Mouse (Mus musculus) MEL (cell line): ENCODE results near the gene Rps6kc1. TPM values are rescaled to one million over a fixed set of nuclear protein-coding genes. Genes with fewer than 3 reads are reported as not detected.

Experiments used
- DNase-seq: peaks from one replicate; pipeline ENCODE4 v3.0.0; 2011; ENCODE audit warnings: low read depth, low spot score
- H3K27ac ChIP-seq: 2 replicates; pipeline ENCODE4 v1.5.1; 2012; ENCODE audit warnings: low read depth, mild to moderate bottlenecking, control low read depth, low read length, moderate library complexity; ENCODE audit not compliant: control insufficient read depth
- H3K27me3 ChIP-seq, 2 experiments: fragments of 150-350 bp in 1 of 2; sonication (generic) in 1 of 2; 2 replicates each; pipeline ENCODE4 v1.6.1; 2012; ENCODE audit warnings: low read length in 2 of 2, mild to moderate bottlenecking in 2 of 2, improper control_type of control experiment in 1 of 2, moderate library complexity in 1 of 2; ENCODE audit not compliant: insufficient read depth in 2 of 2, control insufficient read depth in 1 of 2
- H3K36me3 ChIP-seq, 2 experiments: 2 replicates each; pipeline ENCODE4 v1.6.1; 2012 to 2014; ENCODE audit warnings: low read length in 2 of 2, improper control_type of control experiment in 1 of 2, inconsistent platforms in 1 of 2, mild to moderate bottlenecking in 1 of 2; ENCODE audit not compliant: insufficient read depth in 2 of 2, control insufficient read depth in 1 of 2
- H3K4me1 ChIP-seq, 2 experiments: fragments of 150-350 bp in 1 of 2; sonication (generic) in 1 of 2; 2 replicates each; pipeline ENCODE4 v1.6.1; 2012; ENCODE audit warnings: low read length in 2 of 2, improper control_type of control experiment in 1 of 2, mild to moderate bottlenecking in 1 of 2; ENCODE audit not compliant: insufficient read depth in 2 of 2, control insufficient read depth in 1 of 2
- H3K4me3 ChIP-seq, 2 experiments: fragments of 150-350 bp in 1 of 2; sonication (generic) in 1 of 2; 2 replicates each; pipeline ENCODE4 v1.5.1; 2012; ENCODE audit warnings: low read depth in 2 of 2, low read length in 2 of 2, mild to moderate bottlenecking in 2 of 2, moderate library complexity in 2 of 2, control low read depth in 1 of 2, improper control_type of control experiment in 1 of 2; ENCODE audit not compliant: control insufficient read depth in 1 of 2, insufficient read depth in 1 of 2
- H3K79me2 ChIP-seq: 2 replicates; pipeline ENCODE4 v1.6.1; 2012; ENCODE audit warnings: mild to moderate bottlenecking, low read length, moderate library complexity; ENCODE audit not compliant: control insufficient read depth, poor library complexity, insufficient read depth
- H3K9ac ChIP-seq: 2 replicates; pipeline ENCODE4 v1.6.1; 2012; ENCODE audit warnings: low read depth, mild to moderate bottlenecking, control low read depth, low read length, moderate library complexity; ENCODE audit not compliant: control insufficient read depth, poor library complexity, severe bottlenecking
- H3K9me3 ChIP-seq: fragments of 150-350 bp; sonication (generic); replicated peaks from 2 replicates; pipeline ENCODE4 v1.6.1; 2012; ENCODE audit warnings: mild to moderate bottlenecking, low read length, improper control_type of control experiment, moderate library complexity; ENCODE audit not compliant: insufficient read depth
- CHD1 ChIP-seq: IDR thresholded peaks from 2 replicates; pipeline ENCODE4 v1.6.1; 2012; ENCODE audit warnings: low read depth, mild to moderate bottlenecking, inconsistent platforms, low read length, improper control_type of control experiment
- CTCF ChIP-seq, 3 experiments: IDR thresholded peaks in 2 of 3; conservative IDR thresholded peaks in 1 of 3; 2 replicates each; pipeline ENCODE4 v1.5.1; 2011 to 2012; ENCODE audit warnings: low read length in 3 of 3, low read depth in 2 of 3, mild to moderate bottlenecking in 2 of 3, improper control_type of control experiment in 1 of 3, inconsistent platforms in 1 of 3, mixed read lengths in 1 of 3, moderate library complexity in 1 of 3; ENCODE audit not compliant: control insufficient read depth in 1 of 3, insufficient read depth in 1 of 3, poor library complexity in 1 of 3, severe bottlenecking in 1 of 3
- E2F4 ChIP-seq: IDR thresholded peaks from 2 replicates; pipeline ENCODE4 v1.6.1; 2011; ENCODE audit warnings: low read depth, low read length, improper control_type of control experiment, borderline replicate concordance
- ELF1 ChIP-seq: IDR thresholded peaks from 2 replicates; pipeline ENCODE4 v1.6.1; 2014; ENCODE audit warnings: low read depth, mild to moderate bottlenecking, inconsistent platforms, low read length, improper control_type of control experiment, moderate library complexity
- EP300 ChIP-seq, 2 experiments: IDR thresholded peaks; 2 replicates each; pipeline ENCODE4 v1.6.1; 2011; ENCODE audit warnings: improper control_type of control experiment in 2 of 2, low read length in 2 of 2, low read depth in 1 of 2, mild to moderate bottlenecking in 1 of 2
- ETS1 ChIP-seq: IDR thresholded peaks from 2 replicates; pipeline ENCODE4 v1.6.1; 2012; ENCODE audit warnings: low read depth, mild to moderate bottlenecking, inconsistent platforms, low read length, improper control_type of control experiment, moderate library complexity
- GABPA ChIP-seq: IDR thresholded peaks from 2 replicates; pipeline ENCODE4 v1.6.1; 2012; ENCODE audit warnings: low read depth, mild to moderate bottlenecking, inconsistent platforms, low read length, improper control_type of control experiment, moderate library complexity
- HCFC1 ChIP-seq: IDR thresholded peaks from 2 replicates; pipeline ENCODE4 v1.6.1; 2012; ENCODE audit warnings: low read depth, mild to moderate bottlenecking, inconsistent platforms, low read length, improper control_type of control experiment, moderate library complexity
- KAT2A ChIP-seq: conservative IDR thresholded peaks from 2 replicates; pipeline ENCODE4 v1.6.1; 2012; ENCODE audit warnings: low read depth, low read length, improper control_type of control experiment, inconsistent platforms
- MAFK ChIP-seq: IDR thresholded peaks from 2 replicates; pipeline ENCODE4 v1.6.1; 2011; ENCODE audit warnings: low read depth, mild to moderate bottlenecking, low read length, improper control_type of control experiment, borderline replicate concordance
- MAX ChIP-seq: IDR thresholded peaks from 2 replicates; pipeline ENCODE4 v1.6.1; 2011; ENCODE audit warnings: low read length, improper control_type of control experiment
- MAZ ChIP-seq: IDR thresholded peaks from 2 replicates; pipeline ENCODE4 v1.6.1; 2012; ENCODE audit warnings: low read depth, mild to moderate bottlenecking, inconsistent platforms, low read length, improper control_type of control experiment
- MXI1 ChIP-seq: IDR thresholded peaks from 2 replicates; pipeline ENCODE4 v1.6.1; 2011; ENCODE audit warnings: mild to moderate bottlenecking, low read depth, low read length, improper control_type of control experiment
- MYC ChIP-seq: IDR thresholded peaks from 2 replicates; pipeline ENCODE4 v1.6.1; 2011; ENCODE audit warnings: low read depth, mild to moderate bottlenecking, low read length, improper control_type of control experiment, moderate library complexity
- NELFE ChIP-seq: IDR thresholded peaks from 2 replicates; pipeline ENCODE4 v1.6.1; 2011; ENCODE audit warnings: low read depth, low read length, improper control_type of control experiment
- NRF1 ChIP-seq: IDR thresholded peaks from 2 replicates; pipeline ENCODE4 v1.6.1; 2014; ENCODE audit warnings: low read depth, mild to moderate bottlenecking, inconsistent platforms, low read length, improper control_type of control experiment, moderate library complexity; ENCODE audit not compliant: poor library complexity, insufficient read depth, severe bottlenecking
- POLR2A ChIP-seq, 2 experiments: IDR thresholded peaks; 2 replicates each; pipeline ENCODE4 v1.6.1; 2011 to 2012; ENCODE audit warnings: low read length in 2 of 2, mild to moderate bottlenecking in 2 of 2, control low read depth in 1 of 2, improper control_type of control experiment in 1 of 2, low read depth in 1 of 2, moderate library complexity in 1 of 2; ENCODE audit not compliant: control insufficient read depth in 1 of 2, insufficient read depth in 1 of 2, poor library complexity in 1 of 2
- POLR2AphosphoS2 ChIP-seq: IDR thresholded peaks from 2 replicates; pipeline ENCODE4 v1.6.1; 2011; ENCODE audit warnings: low read length, improper control_type of control experiment
- RAD21 ChIP-seq: IDR thresholded peaks from 2 replicates; pipeline ENCODE4 v1.6.1; 2011; ENCODE audit warnings: mild to moderate bottlenecking, low read depth, low read length, improper control_type of control experiment
- RCOR1 ChIP-seq: IDR thresholded peaks from 2 replicates; pipeline ENCODE4 v1.6.1; 2012; ENCODE audit warnings: low read depth, mild to moderate bottlenecking, inconsistent platforms, low read length, improper control_type of control experiment
- SIN3A ChIP-seq: IDR thresholded peaks from 2 replicates; pipeline ENCODE4 v1.6.1; 2012; ENCODE audit warnings: low read length, improper control_type of control experiment, inconsistent platforms
- TBP ChIP-seq: IDR thresholded peaks from 2 replicates; pipeline ENCODE4 v1.8.0; 2011; ENCODE audit warnings: low read depth, low read length, improper control_type of control experiment
- TCF12 ChIP-seq: IDR thresholded peaks from 2 replicates; pipeline ENCODE4 v1.6.1; 2014; ENCODE audit warnings: low read depth, mild to moderate bottlenecking, inconsistent platforms, low read length, improper control_type of control experiment, moderate library complexity
- USF2 ChIP-seq, 2 experiments: IDR thresholded peaks; 2 replicates each; pipeline ENCODE4 v1.6.1; 2011 to 2012; ENCODE audit warnings: improper control_type of control experiment in 2 of 2, low read length in 2 of 2, borderline replicate concordance in 1 of 2, inconsistent platforms in 1 of 2, low read depth in 1 of 2, mild to moderate bottlenecking in 1 of 2; ENCODE audit not compliant: insufficient read depth in 1 of 2
- ZC3H11A ChIP-seq: IDR thresholded peaks from 2 replicates; pipeline ENCODE4 v1.6.1; 2012; ENCODE audit warnings: low read depth, mild to moderate bottlenecking, inconsistent platforms, low read length, improper control_type of control experiment
- ZMIZ1 ChIP-seq: IDR thresholded peaks from 2 replicates; pipeline ENCODE4 v1.6.1; 2012; ENCODE audit warnings: low read depth, mild to moderate bottlenecking, inconsistent platforms, low read length, improper control_type of control experiment, moderate library complexity
- ZNF384 ChIP-seq: IDR thresholded peaks from 2 replicates; pipeline ENCODE4 v1.6.1; 2012; ENCODE audit warnings: low read depth, mild to moderate bottlenecking, inconsistent platforms, low read length, improper control_type of control experiment
- polyA plus RNA-seq, 2 experiments: library from polyadenylated mRNA; stranded (reverse) in 1 of 2; unstranded in 1 of 2; fragments of >175 nt in 1 of 2; fragments of >200 nt in 1 of 2; gene quantifications; 2 replicates each; pipeline versions ENCODE4 v1.2.1 to v1.2.4; 2012; ENCODE audit warnings: low replicate concordance in 2 of 2, low read depth in 1 of 2; ENCODE audit not compliant: insufficient read length in 2 of 2, insufficient read depth in 1 of 2, missing spikeins in 1 of 2
- total RNA-seq: library from RNA; depleted of rRNA; stranded (reverse); fragments of 300-350 nt; gene quantifications from 2 replicates; pipeline ENCODE4 v1.2.3, GENCODE M21; 2012

The Rps6kc1 gene
- total and polyA plus RNA-seq, 3 experiments = 26.2 to 26.5 TPM; not detected in 1

DNA sequence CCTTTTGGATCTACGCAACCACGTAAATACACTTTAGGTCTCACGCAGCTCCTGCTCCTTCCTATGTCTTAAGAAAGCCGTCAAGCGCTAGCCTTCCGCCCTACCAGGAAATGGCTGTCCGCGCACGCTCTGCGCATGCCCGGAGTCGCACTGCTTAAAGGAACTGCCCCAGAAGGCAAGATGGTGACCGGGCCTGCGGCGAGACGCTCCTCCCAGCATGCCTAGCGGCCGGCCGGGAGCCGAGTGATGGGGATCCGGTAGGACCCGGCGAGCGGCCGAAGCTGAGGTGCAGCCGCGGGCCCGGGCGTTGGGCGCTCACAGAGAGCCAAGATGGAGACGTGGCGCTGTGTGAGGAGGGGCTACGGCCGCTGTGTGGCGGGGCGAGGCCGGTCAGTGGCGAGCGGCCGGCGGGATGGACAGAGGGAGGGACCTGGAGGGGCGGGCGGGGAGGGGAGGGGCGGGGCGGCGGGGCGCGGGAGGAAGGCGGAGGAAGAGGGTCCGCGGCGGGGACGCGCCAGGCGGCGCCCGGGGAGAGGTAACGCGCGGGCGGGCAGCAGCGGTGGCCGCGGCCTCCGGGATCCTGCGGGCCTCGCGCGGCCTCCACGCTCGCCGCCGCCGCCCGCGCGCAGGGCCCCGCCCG lies 16.9 kb upstream of the Rps6kc1 start:
- Histone ChIP-seq H3K79me2 (peaks cover 9% of the 10 kb centered on the region), H3K36me3 (peaks cover 0 to 9% of the 10 kb centered on the region in 2 experiments; a peak in 3 of 4 replicates), H3K4me3 (peak overlapping the region; percentile 81 to 98), H3K9me3 (no peaks in the 10 kb centered on the region), H3K27me3 (no peaks in the 10 kb centered on the region), H3K9ac (peak overlapping the region; percentile 99), H3K27ac (peak overlapping the region; percentile 93), H3K4me1 (peaks cover 3% of the 10 kb centered on the region in 2 experiments; a peak in 3 of 4 replicates)
- no peak for TF ChIP-seq MAZ
- peak; percentile 94 for TF ChIP-seq SIN3A
- TF ChIP-seq TCF12 = peak; percentile 51
- no peak for TF ChIP-seq CTCF (IDR thresholded peaks at IDR 0.05 in 2 of 3, conservative IDR thresholded peaks at IDR 0.05 in 1 of 3; ENCODE audit: control insufficient read depth in 1 of 3, insufficient read depth in 1 of 3, low read depth in 2 of 3, low read length in 3 of 3, poor library complexity in 1 of 3, severe bottlenecking in 1 of 3)
- TF ChIP-seq TBP = peak; percentile 84
- no peak for TF ChIP-seq EP300 (IDR thresholded peaks at IDR 0.05; ENCODE audit: low read depth in 1 of 2, low read length in 2 of 2)
- TF ChIP-seq ELF1 = peak; percentile 100
- TF ChIP-seq E2F4 = no peak
- peak; percentile 24; the same call in 1 of the 2 replicates for TF ChIP-seq ETS1
- peak; percentile 71; the same call in 1 of the 2 replicates for TF ChIP-seq NELFE
- no peak; the same call in none of the 2 replicates for TF ChIP-seq MAX
- TF ChIP-seq ZNF384 = no peak
- TF ChIP-seq HCFC1 = peak; percentile 99
- TF ChIP-seq GABPA = no peak
- peak; percentile 98 for TF ChIP-seq NRF1
- TF ChIP-seq MYC = peak; percentile 74
- no peak for TF ChIP-seq RCOR1
- peak; percentile 88 for TF ChIP-seq ZMIZ1
- no peak for TF ChIP-seq RAD21
- peak; percentile 60; the same call in 1 of the 2 replicates for TF ChIP-seq POLR2AphosphoS2
- no peak for TF ChIP-seq USF2 (IDR thresholded peaks at IDR 0.05; ENCODE audit: borderline replicate concordance in 1 of 2, insufficient read depth in 1 of 2, low read depth in 1 of 2, low read length in 2 of 2)
- TF ChIP-seq KAT2A = peak; percentile 88
- peak; percentile 81 to 95 for TF ChIP-seq POLR2A (IDR thresholded peaks at IDR 0.05; ENCODE audit: control insufficient read depth in 1 of 2, insufficient read depth in 1 of 2, low read depth in 1 of 2, low read length in 2 of 2, poor library complexity in 1 of 2)
- no peak for TF ChIP-seq ZC3H11A
- TF ChIP-seq MAFK = no peak
- peak; percentile 75 for TF ChIP-seq MXI1
- no peak for TF ChIP-seq CHD1
- DNase-seq = peak; percentile 99
